Mouse (Mus musculus) CH12.LX (cell line): ENCODE results near the gene Kcng3. TPM values are rescaled to one million over a fixed set of nuclear protein-coding genes. Genes with fewer than 3 reads are reported as not detected.

ENCODE experiments used
- polyA plus RNA-seq: library from polyadenylated mRNA; unstranded; fragments of >175 nt; gene quantifications from 2 replicates; pipeline ENCODE4 v1.2.1, GENCODE M21; 2012; ENCODE audit warnings: low read depth; ENCODE audit not compliant: insufficient read length
- total RNA-seq, 2 experiments: library from RNA; depleted of rRNA; stranded (reverse); fragments of 300-350 nt in 1 of 2; fragments of >200 nt in 1 of 2; gene quantifications; 2 replicates each; pipeline ENCODE4 v1.2.3; 2012 to 2014

The Kcng3 gene
- total and polyA plus RNA-seq, 3 experiments, result not detected

Other genes with a start within 250 kb of the Kcng3 start
- 267 and 310 TPM in 2 replicates for gene Cox7a2l, start 114.6 kb downstream of the Kcng3 start, total RNA-seq (2012; rRNA removed)
- 371 and 386 TPM in 2 replicates for gene Cox7a2l, start 114.6 kb downstream of the Kcng3 start, total RNA-seq (2014; rRNA removed)
- gene Cox7a2l, start 114.6 kb downstream of the Kcng3 start, polyA plus RNA-seq, result 233 and 283 TPM in 2 replicates
- 24.7 and 31.1 TPM in 2 replicates for gene Mta3, start 74.3 kb upstream of the Kcng3 start, total RNA-seq (2012; rRNA removed)
- 39.2 and 42.0 TPM in 2 replicates for gene Mta3, start 74.3 kb upstream of the Kcng3 start, total RNA-seq (2014; rRNA removed)
- 61.3 and 67.6 TPM in 2 replicates for gene Mta3, start 74.3 kb upstream of the Kcng3 start, polyA plus RNA-seq
- gene Haao, start 216.1 kb upstream of the Kcng3 start, total RNA-seq (2012; rRNA removed), result 12.3 and 18.6 TPM in 2 replicates
- gene Haao, start 216.1 kb upstream of the Kcng3 start, total RNA-seq (2014; rRNA removed), result 19.1 and 21.7 TPM in 2 replicates
- gene Haao, start 216.1 kb upstream of the Kcng3 start, polyA plus RNA-seq, result 30.6 and 33.8 TPM in 2 replicates